Mouse (Mus musculus) cortical plate, adult 2 months (tissue): ENCODE measurements at regions not wholly inside any gene's neighbourhood (a gene's known extent, or its start where the extent isn't known, plus 50 kb on each side); places are given as distances from the start of the nearest gene placed in this dataset.

ENCODE experiments used
- CTCF ChIP-seq: fragments of 200-500 bp; IDR thresholded peaks from 2 replicates; pipeline ENCODE4 v1.5.1; 2011; ENCODE audit warnings: mild to moderate bottlenecking, control low read depth, low read length; ENCODE audit not compliant: insufficient read depth; ENCODE audit errors: extremely low read depth
- POLR2A ChIP-seq: fragments of 200-500 bp; IDR thresholded peaks from 2 replicates; pipeline ENCODE4 v1.6.1; 2011; ENCODE audit warnings: mild to moderate bottlenecking, low read length, control low read depth; ENCODE audit not compliant: insufficient read depth; ENCODE audit errors: extremely low read depth

DNA sequence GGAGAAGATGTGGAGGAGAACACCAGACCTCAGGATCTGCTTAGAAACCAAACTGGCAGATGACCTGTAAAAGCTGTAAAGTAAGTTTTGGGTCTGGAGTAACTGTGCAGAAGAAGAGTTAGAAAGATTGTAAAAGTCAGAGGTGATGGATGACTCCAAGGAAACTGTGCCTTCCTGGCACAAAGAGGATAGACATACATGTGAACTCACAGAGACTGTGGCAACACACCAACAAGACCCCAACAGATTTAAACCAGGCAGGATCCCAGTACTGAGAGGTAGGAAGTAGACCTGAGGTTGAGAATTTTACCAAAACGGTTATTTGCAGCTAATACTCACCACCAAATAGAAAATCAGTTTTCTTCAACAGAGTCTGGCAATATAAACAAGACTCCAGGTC lies 349.8 kb upstream of the Grik2 start:
- TF ChIP-seq CTCF (no peak), POLR2A (no peak)
